Mouse (Mus musculus): Measurements from ENCODE around the gene Zmynd11.

Gene Zmynd11

DNA sequence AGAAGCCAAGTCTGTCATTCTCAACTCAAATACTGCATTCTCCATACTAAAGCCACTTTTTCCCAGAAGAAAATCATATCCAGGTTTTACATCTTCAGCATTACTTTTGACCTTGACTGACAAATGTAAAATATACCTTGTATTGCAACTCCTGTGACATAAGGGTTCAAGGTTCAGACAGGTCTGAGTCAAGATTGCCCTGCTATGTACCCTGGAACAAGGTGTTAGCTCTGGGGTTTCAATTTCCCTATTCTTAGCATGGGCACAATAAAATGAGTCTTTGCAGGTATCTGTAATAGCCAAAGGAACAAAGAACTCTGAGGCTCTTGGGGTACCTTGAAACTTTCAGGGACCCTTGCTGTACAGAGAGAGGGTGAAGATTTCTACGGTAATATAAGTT lies 115.2 kb downstream of the Zmynd11 start:
- no peak for DNase-seq

DNA sequence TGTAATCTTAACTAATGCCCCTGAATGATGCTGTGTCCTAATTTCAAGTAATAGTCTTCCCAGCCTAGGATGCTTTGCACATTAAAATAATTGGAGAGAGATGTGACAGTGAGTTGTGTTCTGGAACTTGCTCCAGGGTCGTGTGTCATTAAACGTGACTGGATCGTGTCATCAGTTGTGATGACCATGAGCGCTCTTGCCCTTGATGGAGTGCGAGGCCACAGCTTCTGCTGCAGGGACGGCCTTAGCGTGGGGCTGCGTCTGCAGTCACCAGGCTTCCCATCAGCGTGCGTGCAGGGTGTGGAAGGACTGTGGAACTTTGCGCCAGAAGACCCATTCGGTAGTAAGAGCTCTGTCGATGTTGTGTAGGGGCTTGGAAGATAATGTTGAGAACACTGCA lies 116.4 kb downstream of the Zmynd11 start:
- DNase-seq, result no peak

DNA sequence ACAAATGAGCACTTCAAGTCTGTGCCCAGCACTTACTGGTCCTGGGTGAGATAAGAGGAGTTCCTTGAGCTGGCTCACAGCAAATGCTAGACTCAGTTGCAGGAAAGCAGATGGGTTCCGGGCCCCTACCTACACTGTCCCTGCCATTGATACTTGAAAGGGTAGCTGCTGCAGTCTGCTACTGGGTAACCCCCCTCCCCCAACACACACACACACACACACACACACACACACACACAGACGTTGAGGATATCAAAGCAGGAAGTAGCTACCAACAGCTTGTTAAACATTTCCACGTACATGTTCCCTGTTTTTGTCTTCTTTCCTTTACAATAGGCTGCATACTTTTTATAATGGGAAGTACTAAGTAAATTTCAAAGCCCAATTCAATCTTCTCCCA lies 127.2 kb downstream of the Zmynd11 start:
- no peak for DNase-seq

DNA sequence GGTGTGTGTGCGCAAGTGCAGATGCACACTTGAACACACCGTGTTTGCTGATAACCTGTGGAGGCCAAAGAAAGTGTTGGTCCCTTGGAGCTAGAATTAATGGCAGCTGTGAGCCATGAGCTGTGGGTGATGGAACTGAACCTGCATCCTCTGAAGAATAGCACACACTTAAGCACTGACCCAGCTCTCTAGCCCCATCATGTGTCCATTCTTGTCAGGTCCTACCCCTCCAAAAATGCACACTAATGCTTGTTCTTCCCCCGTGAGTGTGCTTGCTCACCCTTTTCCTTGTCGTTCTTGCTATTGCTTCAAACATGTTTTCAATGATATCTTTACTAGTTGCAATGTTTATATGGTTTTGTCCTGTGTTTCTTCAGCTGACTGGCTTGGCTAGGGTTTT lies 128.6 kb downstream of the Zmynd11 start:
- DNase-seq, result peak; percentile 30 to 36

DNA sequence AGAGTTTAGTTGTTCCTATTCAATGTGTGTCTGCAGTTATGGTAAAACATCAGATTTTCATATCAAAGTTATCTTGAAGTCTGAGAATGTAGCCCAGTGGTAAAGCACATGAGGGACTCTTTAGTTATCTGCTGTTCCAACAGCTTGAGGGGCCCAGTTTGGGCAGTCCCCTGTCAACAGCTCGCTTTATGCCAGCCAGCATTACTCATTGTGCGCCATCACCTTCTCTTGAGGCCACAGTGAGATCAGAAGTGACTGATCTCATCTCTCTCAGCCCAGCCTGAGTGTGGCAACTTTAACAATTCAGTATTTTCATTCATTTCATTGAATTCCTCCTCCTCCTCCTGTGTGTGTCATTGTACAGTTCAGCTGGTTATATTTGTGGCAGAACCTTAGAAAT lies 129.2 kb downstream of the Zmynd11 start:
- DNase-seq, result no peak
